ENCODE assay signal across 8 mouse cellular contexts in the genomic region with DNA sequence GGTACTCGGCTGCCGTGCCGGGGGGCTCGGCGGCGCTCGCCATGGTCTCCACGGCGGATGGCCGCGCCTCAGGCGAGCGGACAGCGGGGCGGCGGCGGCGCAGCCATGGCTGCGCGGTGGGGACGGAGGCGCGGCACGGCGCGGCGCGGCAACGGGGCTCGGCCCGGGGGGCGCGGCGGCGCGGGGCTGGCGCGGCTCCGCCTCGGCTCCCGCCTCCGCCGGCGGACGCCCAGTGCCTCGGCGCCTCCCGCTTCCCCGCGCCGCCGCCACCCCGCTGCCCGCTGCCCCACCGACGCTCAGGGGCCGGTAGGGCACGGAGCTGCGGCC. TPM values are rescaled to one million over a fixed set of nuclear protein-coding genes. Genes with fewer than 3 reads are reported as not detected.
A peak's percentile ranks its signal among the peaks of the same experiment; 100 is the strongest.
DNase-seq lines count a peak whose midpoint lies in the region; ATAC-seq and TF ChIP-seq lines count a peak whose summit lies in the region.

No protein-coding gene starts in this region.

- peak overlapping the region; percentile 62 for H3K4me3 ChIP-seq in heart, embryonic 16.5 days (ENCODE audit: low read length)
- H3K4me3 ChIP-seq in MEL (ENCODE audit: control insufficient read depth in 1 of 2, insufficient read depth in 1 of 2, low read depth in 2 of 2, low read length in 2 of 2), result peak overlapping the region; percentile 49 to 50; a peak in 3 of 4 replicates
- peak overlapping the region; percentile 70 for H3K4me3 ChIP-seq in hindbrain, embryonic 11.5 days (ENCODE audit: low read depth, low read length)
- H3K4me3 ChIP-seq in midbrain, embryonic 12.5 days, result peak overlapping the region; percentile 59

- TF ChIP-seq EP300 in MEL (IDR thresholded peaks at IDR 0.05; ENCODE audit: low read depth in 1 of 2, low read length in 2 of 2), result no peak

- peak overlapping the region; percentile 62 for H3K27ac ChIP-seq in heart, embryonic 16.5 days (ENCODE audit: low read length)
- H3K27ac ChIP-seq in MEL (ENCODE audit: control insufficient read depth, low read depth, low read length), result no peak overlapping the region
- peak overlapping the region; percentile 56; the same call in 1 of the 2 replicates for H3K27ac ChIP-seq in hindbrain, embryonic 11.5 days (ENCODE audit: low read depth, low read length)
- peak overlapping the region; percentile 70; the same call in 1 of the 2 replicates for H3K27ac ChIP-seq in midbrain, embryonic 12.5 days (replicated peaks)

- H3K9ac ChIP-seq in heart, embryonic 16.5 days (ENCODE audit: low read length), result peak overlapping the region; percentile 79
- peak overlapping the region; percentile 58 for H3K9ac ChIP-seq in MEL (ENCODE audit: control insufficient read depth, low read depth, low read length, poor library complexity, severe bottlenecking)
- peak overlapping the region; percentile 74 for H3K9ac ChIP-seq in hindbrain, embryonic 11.5 days (ENCODE audit: low read depth, low read length)
- H3K9ac ChIP-seq in midbrain, embryonic 12.5 days (replicated peaks), result peak overlapping the region; percentile 61

- peak overlapping the region; percentile 94 for H3K4me2 ChIP-seq in heart, embryonic 16.5 days (ENCODE audit: low read depth, low read length)
- peak overlapping the region; percentile 100 for H3K4me2 ChIP-seq in hindbrain, embryonic 11.5 days (replicated peaks; ENCODE audit: low read depth, low read length)
- H3K4me2 ChIP-seq in midbrain, embryonic 12.5 days (replicated peaks), result peak overlapping the region; percentile 92

- WGBS in heart, embryonic 16.5 days, result 0% methylated on average over 48 of the region's 59 CpGs
- 0% methylated on average over 21 of the region's 59 CpGs for WGBS in hindbrain, embryonic 11.5 days
- 1% methylated on average over 24 of the region's 59 CpGs for WGBS in midbrain, embryonic 12.5 days

- H3K79me2 ChIP-seq in MEL (ENCODE audit: control insufficient read depth, insufficient read depth, low read length, poor library complexity), result no peaks in the 10 kb centered on the region

- H3K27me3 ChIP-seq in heart, embryonic 16.5 days (ENCODE audit: control insufficient read depth, insufficient read depth, low read length), result no peaks in the 10 kb centered on the region
- peaks cover 5 to 12% of the 10 kb centered on the region in 2 experiments for H3K27me3 ChIP-seq in MEL (ENCODE audit: control insufficient read depth in 1 of 2, insufficient read depth in 2 of 2, low read length in 2 of 2)
- peaks cover 4% of the 10 kb centered on the region for H3K27me3 ChIP-seq in hindbrain, embryonic 11.5 days (ENCODE audit: control insufficient read depth, insufficient read depth, low read length)
- H3K27me3 ChIP-seq in midbrain, embryonic 12.5 days, result peaks cover 20% of the 10 kb centered on the region

- DNase-seq in heart, adult 11 months, result no peak
- no peak for DNase-seq in MEL (ENCODE audit: low read depth, low spot score)
- no peak for DNase-seq in hindbrain, embryonic 11.5 days (ENCODE audit: low spot score)
- DNase-seq in adrenal gland, postnatal 14 days, result no peak
- no peak for DNase-seq in layer of hippocampus, adult 8-10 months (ENCODE audit: low spot score in 2 of 2)
- no peak for DNase-seq in kidney, postnatal 36 days

- TF ChIP-seq POLR2A in MEL (IDR thresholded peaks at IDR 0.05; ENCODE audit: control insufficient read depth in 1 of 2, insufficient read depth in 1 of 2, low read depth in 1 of 2, low read length in 2 of 2, poor library complexity in 1 of 2), result no peak

- peaks cover 41% of the 10 kb centered on the region for H3K4me1 ChIP-seq in heart, embryonic 16.5 days (ENCODE audit: control insufficient read depth, insufficient read depth, low read length)
- H3K4me1 ChIP-seq in MEL (ENCODE audit: control insufficient read depth in 1 of 2, insufficient read depth in 2 of 2, low read length in 2 of 2), result no peaks in the 10 kb centered on the region
- H3K4me1 ChIP-seq in hindbrain, embryonic 11.5 days (replicated peaks; ENCODE audit: control insufficient read depth, insufficient read depth, low read length), result peaks cover 6% of the 10 kb centered on the region; the same call in 1 of the 2 replicates
- peaks cover 12% of the 10 kb centered on the region for H3K4me1 ChIP-seq in midbrain, embryonic 12.5 days

- TF ChIP-seq RAD21 in MEL (IDR thresholded peaks at IDR 0.05; ENCODE audit: low read depth, low read length), result no peak

- ATAC-seq in heart, embryonic 16.5 days (replicated peaks; ENCODE audit: extremely low read depth, insufficient read depth, low FRiP score), result peak; percentile 21
- peak; percentile 34; the same call in 1 of the 2 replicates for ATAC-seq in hindbrain, embryonic 11.5 days (ENCODE audit: low FRiP score)
- ATAC-seq in midbrain, embryonic 12.5 days (ENCODE audit: low FRiP score, low read depth), result peak; percentile 44

- no peak for TF ChIP-seq CTCF in MEL (IDR thresholded peaks at IDR 0.05 in 2 of 3, conservative IDR thresholded peaks at IDR 0.05 in 1 of 3; ENCODE audit: control insufficient read depth in 1 of 3, insufficient read depth in 1 of 3, low read depth in 2 of 3, low read length in 3 of 3, poor library complexity in 1 of 3, severe bottlenecking in 1 of 3)

- no peaks in the 10 kb centered on the region for H3K36me3 ChIP-seq in heart, embryonic 16.5 days (ENCODE audit: control insufficient read depth, insufficient read depth)
- no peaks in the 10 kb centered on the region for H3K36me3 ChIP-seq in MEL (ENCODE audit: control insufficient read depth in 1 of 2, insufficient read depth in 2 of 2, low read length in 2 of 2)
- no peaks in the 10 kb centered on the region for H3K36me3 ChIP-seq in hindbrain, embryonic 11.5 days (ENCODE audit: control insufficient read depth, insufficient read depth, low read length)
- no peaks in the 10 kb centered on the region for H3K36me3 ChIP-seq in midbrain, embryonic 12.5 days

- peaks cover 5% of the 10 kb centered on the region for H3K9me3 ChIP-seq in heart, embryonic 16.5 days (replicated peaks; ENCODE audit: control insufficient read depth, low read length)
- no peaks in the 10 kb centered on the region for H3K9me3 ChIP-seq in MEL (replicated peaks; ENCODE audit: insufficient read depth, low read length)
- H3K9me3 ChIP-seq in hindbrain, embryonic 11.5 days (ENCODE audit: control insufficient read depth, low read length), result no peaks in the 10 kb centered on the region
- H3K9me3 ChIP-seq in midbrain, embryonic 12.5 days, result peaks cover 8% of the 10 kb centered on the region

TF ChIP-seq in MEL, 35 proteins besides CTCF, POLR2A, EP300 and RAD21:
- TF ChIP-seq ETS1 (IDR thresholded peaks at IDR 0.05; ENCODE audit: low read depth, low read length) (no peak), SIN3A (IDR thresholded peaks at IDR 0.05; ENCODE audit: low read length) (no peak)

RNA-seq across cellular contexts. Expression of a gene that starts 0.2 kb away (rescaled TPM):
- polyA plus RNA-seq in heart, embryonic 16.5 days (2015; fragmentation: Nextera tagmentation; extraction: Ambion mirVana), result 13.7 and 14.0 TPM in 2 replicates
- 14.8 and 15.6 TPM in 2 replicates for total RNA-seq in MEL (2012; rRNA removed)
- 10 to 100 TPM; 30.8 to 73.4 TPM for polyA plus RNA-seq in MEL (2012; ENCODE audit: insufficient read depth in 1 of 2, insufficient read length in 2 of 2, low read depth in 1 of 2, low replicate concordance in 2 of 2, missing spikeins in 1 of 2)
- polyA plus RNA-seq in hindbrain, embryonic 11.5 days (2014; fragmentation: Nextera tagmentation; extraction: Ambion mirVana), result 18.5 and 22.4 TPM in 2 replicates
- polyA plus RNA-seq in midbrain, embryonic 12.5 days (2016; fragmentation: Nextera tagmentation; extraction: Ambion mirVana), result 16.3 and 16.4 TPM in 2 replicates
- 86.8 and 88.7 TPM in 2 replicates for total RNA-seq in adrenal gland, postnatal 14 days (2021)
- 100 to 1,000 TPM; 262 to 273 (median 267) TPM for total RNA-seq in layer of hippocampus, adult 8-10 months (2022)
